Mouse (Mus musculus) lung, embryonic 15.5 days (tissue): ENCODE data around the gene Ell. TPM values are rescaled to one million over a fixed set of nuclear protein-coding genes. Genes with fewer than 3 reads are reported as not detected.

Source experiments
- ATAC-seq: fragments of 200-750 bp; cut with Nextera tagmentation; 2 replicates; pipeline ENCODE4 v1.8.0; 2017; ENCODE audit warnings: moderate number of reproducible peaks, borderline replicate concordance; ENCODE audit not compliant: low FRiP score, low TSS enrichment; ENCODE audit errors: extremely low read depth
- H3K27ac ChIP-seq: fragments of 300-500 bp; sonication (generic); 2 replicates; pipeline ENCODE4 v1.5.1; 2015; ENCODE audit warnings: moderate library complexity, mild to moderate bottlenecking, inconsistent platforms
- H3K27me3 ChIP-seq: fragments of 300-500 bp; sonication (generic); 2 replicates; pipeline ENCODE4 v1.6.1; 2015; ENCODE audit warnings: inconsistent platforms
- H3K36me3 ChIP-seq: fragments of 300-500 bp; sonication (generic); 2 replicates; pipeline ENCODE4 v1.6.1; 2015; ENCODE audit warnings: inconsistent platforms
- H3K4me1 ChIP-seq: fragments of 300-500 bp; sonication (generic); 2 replicates; pipeline ENCODE4 v1.6.1; 2015; ENCODE audit warnings: inconsistent platforms
- H3K4me2 ChIP-seq: fragments of 300-500 bp; sonication (generic); 2 replicates; pipeline ENCODE4 v1.6.1; 2015; ENCODE audit warnings: inconsistent platforms, mild to moderate bottlenecking, moderate library complexity
- H3K4me3 ChIP-seq: fragments of 300-500 bp; sonication (generic); 2 replicates; pipeline ENCODE4 v1.5.1; 2015; ENCODE audit warnings: mild to moderate bottlenecking, inconsistent platforms
- H3K9ac ChIP-seq: fragments of 300-500 bp; sonication (generic); 2 replicates; pipeline ENCODE4 v1.6.1; 2015; ENCODE audit warnings: inconsistent platforms
- H3K9me3 ChIP-seq: fragments of 300-500 bp; sonication (generic); 2 replicates; pipeline ENCODE4 v1.6.1; 2016; ENCODE audit warnings: inconsistent platforms
- WGBS: fragments of 180-500 bp; shearing (Covaris S2); methylation state at CpG from one replicate; pipeline ENCODE4 v1.1.7; 2015; 5-methylcytosine and 5-hydroxymethylcytosine counted together
- polyA plus RNA-seq: library from polyadenylated mRNA; unstranded; fragments of >200 nt; fragmentation: Nextera tagmentation; extraction: Ambion mirVana; gene quantifications from 2 replicates; pipeline ENCODE4 v1.2.1, GENCODE M21; 2015

The Ell gene
- polyA plus RNA-seq, 1 experiment from 2014 or later = 17.5 TPM

GRCm38 (mm10) chr8:70596775-70597416, 57.6 kb downstream of the Ell start:
- no peak overlapping the region for H3K27ac ChIP-seq
- peak overlapping the region; percentile 49; the same call in 1 of the 2 replicates for H3K4me3 ChIP-seq
- WGBS = 83% methylated on average over 17 of the region's 17 CpGs
- no peaks in the 10 kb centered on the region for H3K9me3 ChIP-seq
- peak overlapping the region; percentile 69; the same call in 1 of the 2 replicates for H3K9ac ChIP-seq
- ATAC-seq = no peak
- peaks cover 22% of the 10 kb centered on the region for H3K36me3 ChIP-seq
- H3K4me2 ChIP-seq = peak overlapping the region; percentile 82
- H3K27me3 ChIP-seq = no peaks in the 10 kb centered on the region
- peaks cover 82% of the 10 kb centered on the region for H3K4me1 ChIP-seq

GRCm38 (mm10) chr8:70597417-70598272, 58.4 kb downstream of the Ell start:
- peak overlapping the region; percentile 12; the same call in 1 of the 2 replicates for H3K27ac ChIP-seq
- peak overlapping the region; percentile 82 for H3K4me2 ChIP-seq
- H3K4me3 ChIP-seq = peak overlapping the region; percentile 49
- 19% methylated on average over 60 of the region's 68 CpGs for WGBS
- peak overlapping the region; percentile 69 for H3K9ac ChIP-seq
- H3K27me3 ChIP-seq = no peaks in the 10 kb centered on the region
- no peak for ATAC-seq
- H3K9me3 ChIP-seq = no peaks in the 10 kb centered on the region
- peaks cover 82% of the 10 kb centered on the region for H3K4me1 ChIP-seq
- peaks cover 28% of the 10 kb centered on the region for H3K36me3 ChIP-seq

GRCm38 (mm10) chr8:70598283-70598682, 59.0 kb downstream of the Ell start:
- peak; percentile 12; the same call in 1 of the 2 replicates for ATAC-seq
- 2% methylated on average over 29 of the region's 29 CpGs for WGBS

GRCm38 (mm10) chr8:70598722-70599121, 59.5 kb downstream of the Ell start:
- Histone ChIP-seq H3K36me3 (peaks cover 33% of the 10 kb centered on the region), H3K4me2 (peak overlapping the region; percentile 82), H3K9ac (peak overlapping the region; percentile 69; the same call in 1 of the 2 replicates), H3K4me1 (peaks cover 71% of the 10 kb centered on the region), H3K4me3 (peak overlapping the region; percentile 49), H3K9me3 (no peaks in the 10 kb centered on the region), H3K27ac (peak overlapping the region; percentile 38), H3K27me3 (no peaks in the 10 kb centered on the region)
- ATAC-seq = no peak
- 19% methylated on average over 10 of the region's 10 CpGs for WGBS

More at GRCm38 (mm10) chr8:70598283-70598682, 59.0 kb downstream of the Ell start:
- Histone ChIP-seq H3K27me3 (no peaks in the 10 kb centered on the region), H3K9me3 (no peaks in the 10 kb centered on the region), H3K27ac (peak overlapping the region; percentile 38), H3K4me2 (peak overlapping the region; percentile 82), H3K9ac (peak overlapping the region; percentile 69), H3K4me3 (peak overlapping the region; percentile 49), H3K36me3 (peaks cover 33% of the 10 kb centered on the region), H3K4me1 (peaks cover 76% of the 10 kb centered on the region)

- H3K27ac ChIP-seq = peak overlapping the region; percentile 65; the same call in 1 of the 2 replicates
- no peak overlapping the region for H3K4me2 ChIP-seq
- no peak overlapping the region for H3K9ac ChIP-seq
- 64% methylated on average over 12 of the region's 12 CpGs for WGBS
- peaks cover 33% of the 10 kb centered on the region for H3K36me3 ChIP-seq
- no peak overlapping the region for H3K4me3 ChIP-seq
- no peaks in the 10 kb centered on the region for H3K9me3 ChIP-seq
- 0 out of 2 replicates have a peak, but pooled peaks have one; percentile 9 for ATAC-seq
- H3K4me1 ChIP-seq = peaks cover 65% of the 10 kb centered on the region
- no peaks in the 10 kb centered on the region for H3K27me3 ChIP-seq
Measured at GRCm38 (mm10) chr8:70599507-70600290, 60.4 kb downstream of the Ell start.

- Histone ChIP-seq H3K4me2 (peak overlapping the region; percentile 47), H3K27ac (peak overlapping the region; percentile 65), H3K36me3 (peaks cover 33% of the 10 kb centered on the region), H3K9me3 (no peaks in the 10 kb centered on the region), H3K27me3 (no peaks in the 10 kb centered on the region), H3K4me1 (peaks cover 55% of the 10 kb centered on the region), H3K4me3 (peak overlapping the region; percentile 17; the same call in 1 of the 2 replicates), H3K9ac (no peak overlapping the region)
- peak; percentile 9; the same call in 1 of the 2 replicates for ATAC-seq
- 18% methylated on average over 10 of the region's 10 CpGs for WGBS
Measured at GRCm38 (mm10) chr8:70600473-70601270, 61.4 kb downstream of the Ell start.

- ATAC-seq = peak; percentile 43; the same call in 1 of the 2 replicates
- Histone ChIP-seq H3K9me3 (no peaks in the 10 kb centered on the region), H3K36me3 (peaks cover 27% of the 10 kb centered on the region), H3K27me3 (no peaks in the 10 kb centered on the region), H3K4me3 (peak overlapping the region; percentile 17; the same call in 1 of the 2 replicates), H3K27ac (peak overlapping the region; percentile 65), H3K4me1 (peaks cover 53% of the 10 kb centered on the region), H3K9ac (no peak overlapping the region), H3K4me2 (peak overlapping the region; percentile 47)
- WGBS = 1% methylated on average over 26 of the region's 26 CpGs
Measured at GRCm38 (mm10) chr8:70601271-70601649, 62.0 kb downstream of the Ell start.

- Histone ChIP-seq H3K4me3 (no peak overlapping the region), H3K4me2 (no peak overlapping the region), H3K27ac (no peak overlapping the region), H3K27me3 (no peaks in the 10 kb centered on the region), H3K4me1 (peaks cover 55% of the 10 kb centered on the region), H3K9me3 (no peaks in the 10 kb centered on the region), H3K36me3 (peaks cover 18% of the 10 kb centered on the region), H3K9ac (no peak overlapping the region)
- 91% methylated on average over 13 of the region's 13 CpGs for WGBS
- ATAC-seq = no peak
Measured at GRCm38 (mm10) chr8:70602139-70602811, 63.0 kb downstream of the Ell start.

- H3K27me3 ChIP-seq = no peaks in the 10 kb centered on the region
- H3K4me3 ChIP-seq = no peak overlapping the region
- no peak for ATAC-seq
- H3K36me3 ChIP-seq = peaks cover 18% of the 10 kb centered on the region
- no peak overlapping the region for H3K4me2 ChIP-seq
- H3K4me1 ChIP-seq = peaks cover 52% of the 10 kb centered on the region
- no peak overlapping the region for H3K9ac ChIP-seq
- H3K27ac ChIP-seq = no peak overlapping the region
- WGBS = 79% methylated on average over 7 of the region's 7 CpGs
- H3K9me3 ChIP-seq = no peaks in the 10 kb centered on the region
Measured at GRCm38 (mm10) chr8:70604558-70604957, 65.3 kb downstream of the Ell start.
